Mouse (Mus musculus) MEL (cell line): ENCODE results near the gene Mymk. TPM values are rescaled to one million over a fixed set of nuclear protein-coding genes. Genes with fewer than 3 reads are reported as not detected.

Source experiments
- DNase-seq: peaks from one replicate; pipeline ENCODE4 v3.0.0; 2011; ENCODE audit warnings: low read depth, low spot score
- H3K27ac ChIP-seq: 2 replicates; pipeline ENCODE4 v1.5.1; 2012; ENCODE audit warnings: low read depth, mild to moderate bottlenecking, control low read depth, low read length, moderate library complexity; ENCODE audit not compliant: control insufficient read depth
- H3K27me3 ChIP-seq, 2 experiments: fragments of 150-350 bp in 1 of 2; sonication (generic) in 1 of 2; 2 replicates each; pipeline ENCODE4 v1.6.1; 2012; ENCODE audit warnings: low read length in 2 of 2, mild to moderate bottlenecking in 2 of 2, improper control_type of control experiment in 1 of 2, moderate library complexity in 1 of 2; ENCODE audit not compliant: insufficient read depth in 2 of 2, control insufficient read depth in 1 of 2
- H3K36me3 ChIP-seq, 2 experiments: 2 replicates each; pipeline ENCODE4 v1.6.1; 2012 to 2014; ENCODE audit warnings: low read length in 2 of 2, improper control_type of control experiment in 1 of 2, inconsistent platforms in 1 of 2, mild to moderate bottlenecking in 1 of 2; ENCODE audit not compliant: insufficient read depth in 2 of 2, control insufficient read depth in 1 of 2
- H3K4me1 ChIP-seq, 2 experiments: fragments of 150-350 bp in 1 of 2; sonication (generic) in 1 of 2; 2 replicates each; pipeline ENCODE4 v1.6.1; 2012; ENCODE audit warnings: low read length in 2 of 2, improper control_type of control experiment in 1 of 2, mild to moderate bottlenecking in 1 of 2; ENCODE audit not compliant: insufficient read depth in 2 of 2, control insufficient read depth in 1 of 2
- H3K4me3 ChIP-seq, 2 experiments: fragments of 150-350 bp in 1 of 2; sonication (generic) in 1 of 2; 2 replicates each; pipeline ENCODE4 v1.5.1; 2012; ENCODE audit warnings: low read depth in 2 of 2, low read length in 2 of 2, mild to moderate bottlenecking in 2 of 2, moderate library complexity in 2 of 2, control low read depth in 1 of 2, improper control_type of control experiment in 1 of 2; ENCODE audit not compliant: control insufficient read depth in 1 of 2, insufficient read depth in 1 of 2
- H3K79me2 ChIP-seq: 2 replicates; pipeline ENCODE4 v1.6.1; 2012; ENCODE audit warnings: mild to moderate bottlenecking, low read length, moderate library complexity; ENCODE audit not compliant: control insufficient read depth, poor library complexity, insufficient read depth
- H3K9ac ChIP-seq: 2 replicates; pipeline ENCODE4 v1.6.1; 2012; ENCODE audit warnings: low read depth, mild to moderate bottlenecking, control low read depth, low read length, moderate library complexity; ENCODE audit not compliant: control insufficient read depth, poor library complexity, severe bottlenecking
- H3K9me3 ChIP-seq: fragments of 150-350 bp; sonication (generic); replicated peaks from 2 replicates; pipeline ENCODE4 v1.6.1; 2012; ENCODE audit warnings: mild to moderate bottlenecking, low read length, improper control_type of control experiment, moderate library complexity; ENCODE audit not compliant: insufficient read depth
- BHLHE40 ChIP-seq: IDR thresholded peaks from 2 replicates; pipeline ENCODE4 v1.6.1; 2012; ENCODE audit warnings: low read depth, mild to moderate bottlenecking, inconsistent platforms, low read length, improper control_type of control experiment, borderline replicate concordance
- CHD1 ChIP-seq: IDR thresholded peaks from 2 replicates; pipeline ENCODE4 v1.6.1; 2012; ENCODE audit warnings: low read depth, mild to moderate bottlenecking, inconsistent platforms, low read length, improper control_type of control experiment
- EP300 ChIP-seq, 2 experiments: IDR thresholded peaks; 2 replicates each; pipeline ENCODE4 v1.6.1; 2011; ENCODE audit warnings: improper control_type of control experiment in 2 of 2, low read length in 2 of 2, low read depth in 1 of 2, mild to moderate bottlenecking in 1 of 2
- MAFK ChIP-seq: IDR thresholded peaks from 2 replicates; pipeline ENCODE4 v1.6.1; 2011; ENCODE audit warnings: low read depth, mild to moderate bottlenecking, low read length, improper control_type of control experiment, borderline replicate concordance
- MXI1 ChIP-seq: IDR thresholded peaks from 2 replicates; pipeline ENCODE4 v1.6.1; 2011; ENCODE audit warnings: mild to moderate bottlenecking, low read depth, low read length, improper control_type of control experiment
- MYB ChIP-seq: IDR thresholded peaks from 2 replicates; pipeline ENCODE4 v1.6.1; 2011; ENCODE audit warnings: mild to moderate bottlenecking, low read depth, low read length, improper control_type of control experiment
- POLR2AphosphoS2 ChIP-seq: IDR thresholded peaks from 2 replicates; pipeline ENCODE4 v1.6.1; 2011; ENCODE audit warnings: low read length, improper control_type of control experiment
- POLR2AphosphoS5 ChIP-seq: IDR thresholded peaks from 2 replicates; pipeline ENCODE4 v1.6.1; 2012; ENCODE audit warnings: low read depth, borderline replicate concordance, mild to moderate bottlenecking, inconsistent platforms, low read length, moderate library complexity, mixed read lengths
- TAL1 ChIP-seq: IDR thresholded peaks from 2 replicates; pipeline ENCODE4 v1.6.1; 2012; ENCODE audit warnings: mild to moderate bottlenecking, inconsistent platforms, low read length, moderate library complexity, mixed read lengths
- UBTF ChIP-seq: IDR thresholded peaks from 2 replicates; pipeline ENCODE4 v1.6.1; 2012; ENCODE audit warnings: low read depth, mild to moderate bottlenecking, inconsistent platforms, low read length, improper control_type of control experiment, moderate library complexity, borderline replicate concordance; ENCODE audit not compliant: insufficient read depth
- USF1 ChIP-seq: IDR thresholded peaks from 2 replicates; pipeline ENCODE4 v1.6.1; 2014; ENCODE audit warnings: low read depth, mild to moderate bottlenecking, inconsistent platforms, low read length, improper control_type of control experiment, moderate library complexity
- USF2 ChIP-seq, 2 experiments: IDR thresholded peaks; 2 replicates each; pipeline ENCODE4 v1.6.1; 2011 to 2012; ENCODE audit warnings: improper control_type of control experiment in 2 of 2, low read length in 2 of 2, borderline replicate concordance in 1 of 2, inconsistent platforms in 1 of 2, low read depth in 1 of 2, mild to moderate bottlenecking in 1 of 2; ENCODE audit not compliant: insufficient read depth in 1 of 2
- ZKSCAN1 ChIP-seq: IDR thresholded peaks from 2 replicates; pipeline ENCODE4 v1.6.1; 2012; ENCODE audit warnings: low read depth, mild to moderate bottlenecking, inconsistent platforms, low read length, improper control_type of control experiment, moderate library complexity
- ZNF384 ChIP-seq: IDR thresholded peaks from 2 replicates; pipeline ENCODE4 v1.6.1; 2012; ENCODE audit warnings: low read depth, mild to moderate bottlenecking, inconsistent platforms, low read length, improper control_type of control experiment
- polyA plus RNA-seq, 2 experiments: library from polyadenylated mRNA; stranded (reverse) in 1 of 2; unstranded in 1 of 2; fragments of >175 nt in 1 of 2; fragments of >200 nt in 1 of 2; gene quantifications; 2 replicates each; pipeline versions ENCODE4 v1.2.1 to v1.2.4; 2012; ENCODE audit warnings: low replicate concordance in 2 of 2, low read depth in 1 of 2; ENCODE audit not compliant: insufficient read length in 2 of 2, insufficient read depth in 1 of 2, missing spikeins in 1 of 2
- total RNA-seq: library from RNA; depleted of rRNA; stranded (reverse); fragments of 300-350 nt; gene quantifications from 2 replicates; pipeline ENCODE4 v1.2.3, GENCODE M21; 2012; rRNA removed

Mymk gene
- total RNA-seq (not detected in 2 replicates), polyA plus RNA-seq (not detected)

GRCm38 (mm10) chr2:27071978-27072377, at the start of gene Mymk:
Mymk (minus strand) TSS chr2:27072179.
- H3K27me3 ChIP-seq, result peaks cover 0 to 3% of the 10 kb centered on the region in 2 experiments; a peak in 2 of 4 replicates
- no peaks in the 10 kb centered on the region for H3K79me2 ChIP-seq
- no peaks in the 10 kb centered on the region for H3K4me1 ChIP-seq
- H3K36me3 ChIP-seq, result no peaks in the 10 kb centered on the region
- H3K27ac ChIP-seq, result no peak within 1 kb of the TSS
- DNase-seq, result no peak
- H3K9ac ChIP-seq, result no peak within 1 kb of the TSS
- H3K4me3 ChIP-seq, result no peak within 1 kb of the TSS
- TF ChIP-seq MYB, result no peak
- no peak for TF ChIP-seq POLR2AphosphoS2
- no peak for TF ChIP-seq CHD1
- no peak for TF ChIP-seq USF2 (IDR thresholded peaks at IDR 0.05; ENCODE audit: borderline replicate concordance in 1 of 2, insufficient read depth in 1 of 2, low read depth in 1 of 2, low read length in 2 of 2)
- no peak for TF ChIP-seq UBTF
- no peak for TF ChIP-seq EP300 (IDR thresholded peaks at IDR 0.05; ENCODE audit: low read depth in 1 of 2, low read length in 2 of 2)
- no peak for TF ChIP-seq USF1
- no peak for TF ChIP-seq BHLHE40
- no peak for TF ChIP-seq ZKSCAN1
- no peak for TF ChIP-seq TAL1
- no peak for TF ChIP-seq MXI1
- no peak for TF ChIP-seq ZNF384
- no peaks in the 10 kb centered on the region for H3K9me3 ChIP-seq

GRCm38 (mm10) chr2:27120241-27120641, 48.3 kb upstream of the Mymk start:
- no peaks in the 10 kb centered on the region for H3K36me3 ChIP-seq
- no peak overlapping the region for H3K9ac ChIP-seq
- no peak overlapping the region for H3K4me3 ChIP-seq
- H3K4me1 ChIP-seq, result no peaks in the 10 kb centered on the region
- no peaks in the 10 kb centered on the region for H3K9me3 ChIP-seq
- TF ChIP-seq MXI1, result no peak
- no peak for TF ChIP-seq MAFK
- TF ChIP-seq USF2 (IDR thresholded peaks at IDR 0.05; ENCODE audit: borderline replicate concordance in 1 of 2, insufficient read depth in 1 of 2, low read depth in 1 of 2, low read length in 2 of 2), result no peak
- TF ChIP-seq POLR2AphosphoS5, result no peak
- TF ChIP-seq BHLHE40, result no peak
- DNase-seq, result no peak
- H3K27ac ChIP-seq, result no peak overlapping the region
- peaks cover 0 to 4% of the 10 kb centered on the region in 2 experiments for H3K27me3 ChIP-seq
- H3K79me2 ChIP-seq, result no peaks in the 10 kb centered on the region
